Mouse (Mus musculus) C2C12 (cell line): ENCODE measurements around the gene Ccdc170. TPM values are rescaled to one million over a fixed set of nuclear protein-coding genes. Genes with fewer than 3 reads are reported as not detected.

Experiments used
- H3K27me3 ChIP-seq: one replicate; pipeline ENCODE4 v1.6.1; 2011; ENCODE audit not compliant: control insufficient read depth, insufficient read depth, insufficient read length
- H3K36me3 ChIP-seq: one replicate; pipeline ENCODE4 v1.6.1; 2011; ENCODE audit not compliant: control insufficient read depth, insufficient read depth
- H3K4me3 ChIP-seq: one replicate; pipeline ENCODE4 v1.5.1; 2011; ENCODE audit warnings: mild to moderate bottlenecking, control low read depth; ENCODE audit not compliant: poor library complexity, insufficient read depth, severe bottlenecking
- H3K79me2 ChIP-seq: one replicate; pipeline ENCODE4 v1.6.1; 2011; ENCODE audit not compliant: control insufficient read depth, insufficient read depth
- H3K79me3 ChIP-seq: one replicate; pipeline ENCODE4 v1.6.1; 2011; ENCODE audit warnings: low read depth, control low read depth
- H3ac ChIP-seq: one replicate; pipeline ENCODE3; 2011; ENCODE audit warnings: low read depth; ENCODE audit not compliant: control insufficient read depth, insufficient read length
- CEBPB ChIP-seq: IDR thresholded peaks from one replicate; pipeline ENCODE4 v1.6.1; 2011; ENCODE audit warnings: low read depth, mild to moderate bottlenecking, control low read depth, moderate library complexity
- CTCF ChIP-seq: IDR thresholded peaks from one replicate; pipeline ENCODE4 v1.5.1; 2011; ENCODE audit not compliant: control insufficient read depth, insufficient read depth, insufficient read length
- FOSL1 ChIP-seq: IDR thresholded peaks from one replicate; pipeline ENCODE4 v1.8.0; 2011; ENCODE audit warnings: mild to moderate bottlenecking, low read length; ENCODE audit not compliant: poor library complexity, insufficient read depth, severe bottlenecking
- MAX ChIP-seq: IDR thresholded peaks from one replicate; pipeline ENCODE4 v1.6.1; 2011; ENCODE audit warnings: mild to moderate bottlenecking, control low read depth
- MYOD1 ChIP-seq: IDR thresholded peaks from one replicate; pipeline ENCODE4 v1.6.1; 2011; ENCODE audit warnings: low read depth; ENCODE audit not compliant: control insufficient read depth, insufficient read length
- MYOG ChIP-seq: IDR thresholded peaks from one replicate; pipeline ENCODE4 v1.6.1; 2011; ENCODE audit not compliant: control insufficient read depth, insufficient read length; ENCODE audit errors: extremely low read depth
- USF1 ChIP-seq: IDR thresholded peaks from one replicate; pipeline ENCODE4 v1.6.1; 2011; ENCODE audit warnings: low read depth, mild to moderate bottlenecking, control low read depth, moderate library complexity
- polyA plus RNA-seq: library from polyadenylated mRNA; unstranded; fragments of >200 nt; fragmentation: generic; extraction: Trizol; gene quantifications from one replicate; pipeline ENCODE4 v1.2.1, GENCODE M21; 2012; ENCODE audit warnings: missing spikeins

Gene Ccdc170
- polyA plus RNA-seq, 1 experiment, result 0.02 TPM

- Histone ChIP-seq H3K27me3 (no peaks in the 10 kb centered on the region), H3ac (no peak overlapping the region), H3K36me3 (no peaks in the 10 kb centered on the region), H3K4me3 (no peak overlapping the region), H3K79me3 (no peaks in the 10 kb centered on the region), H3K79me2 (no peaks in the 10 kb centered on the region)
- TF ChIP-seq MYOG (no peak), CEBPB (no peak), USF1 (no peak), FOSL1 (no peak)
Measured at GRCm38 (mm10) chr10:4465799-4466198, 16.5 kb upstream of the Ccdc170 start.

- Histone ChIP-seq H3K4me3 (no peak overlapping the region), H3K79me3 (no peaks in the 10 kb centered on the region), H3K27me3 (no peaks in the 10 kb centered on the region), H3K79me2 (no peaks in the 10 kb centered on the region), H3K36me3 (no peaks in the 10 kb centered on the region), H3ac (no peak overlapping the region)
- TF ChIP-seq MYOD1 (no peak), MYOG (no peak), FOSL1 (no peak), CEBPB (no peak), CTCF (no peak), MAX (no peak), USF1 (no peak)
Measured at GRCm38 (mm10) chr10:4469406-4469805, 12.9 kb upstream of the Ccdc170 start.

GRCm38 (mm10) chr10:4473591-4473993 lies 8.7 kb upstream of the Ccdc170 start:
- Histone ChIP-seq H3K36me3 (no peaks in the 10 kb centered on the region), H3K79me3 (no peaks in the 10 kb centered on the region), H3ac (no peak overlapping the region), H3K79me2 (no peaks in the 10 kb centered on the region), H3K4me3 (no peak overlapping the region), H3K27me3 (no peaks in the 10 kb centered on the region)
- TF ChIP-seq FOSL1 (no peak), MYOG (no peak)

- Histone ChIP-seq H3K79me2 (no peaks in the 10 kb centered on the region), H3ac (no peak overlapping the region), H3K4me3 (no peak overlapping the region), H3K79me3 (no peaks in the 10 kb centered on the region), H3K36me3 (no peaks in the 10 kb centered on the region), H3K27me3 (no peaks in the 10 kb centered on the region)
- TF ChIP-seq MYOG, result no peak
- TF ChIP-seq MYOD1, result no peak
- TF ChIP-seq CTCF, result no peak
- TF ChIP-seq CEBPB, result no peak
- TF ChIP-seq USF1, result no peak
- no peak for TF ChIP-seq FOSL1
- no peak for TF ChIP-seq MAX
Measured at GRCm38 (mm10) chr10:4475431-4475830, 6.9 kb upstream of the Ccdc170 start.

GRCm38 (mm10) chr10:4476604-4477003 lies 5.7 kb upstream of the Ccdc170 start:
- TF ChIP-seq CTCF, result no peak
- TF ChIP-seq MYOD1, result no peak
- no peaks in the 10 kb centered on the region for H3K36me3 ChIP-seq
- H3K79me2 ChIP-seq, result no peaks in the 10 kb centered on the region
- no peak overlapping the region for H3K4me3 ChIP-seq
- H3ac ChIP-seq, result no peak overlapping the region
- no peaks in the 10 kb centered on the region for H3K27me3 ChIP-seq
- H3K79me3 ChIP-seq, result no peaks in the 10 kb centered on the region

GRCm38 (mm10) chr10:4480929-4481328 lies 1.4 kb upstream of the Ccdc170 start:
- no peak overlapping the region for H3ac ChIP-seq
- no peaks in the 10 kb centered on the region for H3K36me3 ChIP-seq
- TF ChIP-seq MYOG, result no peak
- no peak for TF ChIP-seq USF1
- no peak for TF ChIP-seq CTCF
- TF ChIP-seq CEBPB, result no peak
- no peak for TF ChIP-seq MAX
- TF ChIP-seq FOSL1, result no peak
- no peak for TF ChIP-seq MYOD1
- no peaks in the 10 kb centered on the region for H3K79me2 ChIP-seq
- no peak overlapping the region for H3K4me3 ChIP-seq
- H3K27me3 ChIP-seq, result no peaks in the 10 kb centered on the region
- H3K79me3 ChIP-seq, result no peaks in the 10 kb centered on the region
